Mouse (Mus musculus) adrenal gland, postnatal 4 days (tissue): ENCODE results near the gene Pex12. TPM values are rescaled to one million over a fixed set of nuclear protein-coding genes. Genes with fewer than 3 reads are reported as not detected.
"Not testable (repeated sequence)": the region's sequence is repeated elsewhere in the genome, so short reads cannot be mapped to it uniquely, and the experiment has no call there.

Experiments
- DNase-seq, 2 experiments: peaks; one replicate each; pipeline ENCODE4 v3.0.0; 2021 to 2022; ENCODE audit warnings: low spot score in 2 of 2, mixed read lengths in 2 of 2
- long read RNA-seq, 2 experiments: library from polyadenylated mRNA; stranded (forward); transcript quantifications; one replicate each; pipeline ENCODE4 v2.0.0; 2021
- total RNA-seq, 2 experiments: library from RNA; stranded (reverse); gene quantifications; 2 replicates each; pipeline ENCODE4 v1.2.3; 2021

The Pex12 gene
- 10 to 100 TPM; 17.6 to 20.0 TPM for total RNA-seq
- long read RNA-seq, experiment 1, transcript Pex12-202 (4 exons, 2,389 nt) = major isoform, 13 of 19 reads
- long read RNA-seq, experiment 1, partial matches to known transcripts = 1 of 19 reads
- long read RNA-seq, experiment 1, other reads (novel, unspliced or antisense) = 3 of 19 reads
- long read RNA-seq, experiment 2, transcript Pex12-202 (4 exons, 2,389 nt) = major isoform, 19 of 28 reads
- long read RNA-seq, experiment 2, partial matches to known transcripts = 0 of 28 reads
- long read RNA-seq, experiment 2, other reads (novel, unspliced or antisense) = 6 of 28 reads

GRCm38 (mm10) chr11:83302526-83303251 is at the start of gene Pex12:
Gene Pex12 (minus strand): TSS chr11:83302586.
- DNase-seq = peak; percentile 77 to 88

- no peak for DNase-seq
These were observed 39.4 kb upstream of the Pex12 start for GRCm38 (mm10) chr11:83341716-83342245.

- no peak for DNase-seq
These were observed 37.3 kb upstream of the Pex12 start for GRCm38 (mm10) chr11:83339705-83340104.

- DNase-seq = no peak
These were observed 33.4 kb upstream of the Pex12 start for GRCm38 (mm10) chr11:83335826-83336225.

GRCm38 (mm10) chr11:83327427-83327826 is 25.0 kb upstream of the Pex12 start:
- DNase-seq = no peak

GRCm38 (mm10) chr11:83326692-83327091 is 24.3 kb upstream of the Pex12 start:
- DNase-seq = not testable (repeated sequence)

- no peak for DNase-seq
These were observed 16.7 kb upstream of the Pex12 start for GRCm38 (mm10) chr11:83319048-83319447.

- DNase-seq = no peak
These were observed 10.1 kb upstream of the Pex12 start for GRCm38 (mm10) chr11:83312471-83312870.

- no peak for DNase-seq
These were observed 4.4 kb upstream of the Pex12 start for GRCm38 (mm10) chr11:83306700-83307253.

GRCm38 (mm10) chr11:83304485-83304884 is 2.1 kb upstream of the Pex12 start:
- DNase-seq = no peak

GRCm38 (mm10) chr11:83303751-83304150 is 1.4 kb upstream of the Pex12 start:
- no peak for DNase-seq

- DNase-seq = no peak
These were observed 262 bp downstream of the Pex12 start for GRCm38 (mm10) chr11:83302124-83302523.

- DNase-seq = no peak
These were observed 955 bp downstream of the Pex12 start for GRCm38 (mm10) chr11:83301431-83301831.

- DNase-seq = no peak
These were observed 2.7 kb downstream of the Pex12 start for GRCm38 (mm10) chr11:83299724-83300123.

GRCm38 (mm10) chr11:83298225-83299195 is 3.9 kb downstream of the Pex12 start, which contains the start of gene Ap2b1:
Gene Ap2b1 (plus strand): TSS chr11:83299024.
- peak; percentile 74 to 86 for DNase-seq

- no peak for DNase-seq
These were observed 4.6 kb downstream of the Pex12 start for GRCm38 (mm10) chr11:83297816-83298215.

GRCm38 (mm10) chr11:83294133-83294532 is 8.3 kb downstream of the Pex12 start:
- DNase-seq = no peak

- DNase-seq = no peak
These were observed 9.2 kb downstream of the Pex12 start for GRCm38 (mm10) chr11:83293182-83293581.

GRCm38 (mm10) chr11:83292251-83292587 is 10.2 kb downstream of the Pex12 start:
- no peak for DNase-seq

- peak; percentile 77 to 87 for DNase-seq
These were observed 10.8 kb downstream of the Pex12 start for GRCm38 (mm10) chr11:83291375-83292250.
